Mouse (Mus musculus) ES-E14 (cell line): Measurements from ENCODE around the gene Itsn2.

Source experiments
- CHD2 ChIP-seq: IDR thresholded peaks from 2 replicates; pipeline ENCODE4 v1.6.1; 2014; ENCODE audit warnings: mild to moderate bottlenecking, low read depth, low read length, inconsistent platforms
- HCFC1 ChIP-seq: IDR thresholded peaks from 2 replicates; pipeline ENCODE4 v1.6.1; 2012; ENCODE audit warnings: low read length, inconsistent platforms, borderline replicate concordance; ENCODE audit not compliant: insufficient read depth
- ZNF384 ChIP-seq: IDR thresholded peaks from 2 replicates; pipeline ENCODE4 v1.6.1; 2012; ENCODE audit warnings: low read depth, low read length, inconsistent platforms

DNA sequence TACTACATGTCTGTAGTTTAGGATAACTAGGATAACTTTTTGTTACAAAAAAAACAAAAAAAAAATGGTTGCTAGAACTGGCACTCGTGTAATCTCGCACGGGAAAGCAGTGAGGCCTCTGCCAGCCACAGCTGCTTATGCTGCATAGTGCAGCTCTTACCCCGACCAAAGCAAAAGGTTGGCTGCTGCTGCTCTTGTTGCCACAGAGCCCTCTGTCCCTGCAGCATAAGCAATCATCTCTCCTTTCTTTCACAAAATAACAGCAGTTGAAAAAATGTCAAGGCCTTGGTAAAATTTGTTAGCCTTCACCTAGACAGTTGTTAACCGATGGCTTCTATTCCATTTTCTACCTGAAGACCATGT, 73.2 kb downstream of the Itsn2 start:
- no peak for TF ChIP-seq ZNF384
- TF ChIP-seq HCFC1 = no peak
- no peak for TF ChIP-seq CHD2
